Mouse (Mus musculus) CH12.LX (cell line): ENCODE measurements around the gene C1qtnf3. TPM values are rescaled to one million over a fixed set of nuclear protein-coding genes. Genes with fewer than 3 reads are reported as not detected.

Source experiments
- DNase-seq: peaks from one replicate; pipeline ENCODE4 v3.0.0-alpha.2; 2013; ENCODE audit errors: extremely low read depth
- H3K27ac ChIP-seq: 2 replicates; pipeline ENCODE4 v1.5.1; 2012; ENCODE audit warnings: low read depth, mild to moderate bottlenecking, control low read depth, moderate library complexity; ENCODE audit not compliant: insufficient read depth
- H3K27me3 ChIP-seq: replicated peaks from 2 replicates; pipeline ENCODE3; 2012; ENCODE audit warnings: inconsistent platforms
- H3K36me3 ChIP-seq, 2 experiments: replicated peaks in 1 of 2; 2 replicates each; pipeline versions ENCODE3 to v1.6.1; 2012; ENCODE audit warnings: inconsistent platforms in 1 of 2, low read length in 1 of 2, mild to moderate bottlenecking in 1 of 2, mixed read lengths in 1 of 2, moderate library complexity in 1 of 2; ENCODE audit not compliant: control insufficient read depth in 1 of 2, insufficient read depth in 1 of 2
- H3K4me1 ChIP-seq, 2 experiments: 2 replicates each; pipeline ENCODE4 v1.6.1; 2012; ENCODE audit warnings: inconsistent platforms in 1 of 2, moderate library complexity in 1 of 2; ENCODE audit not compliant: insufficient read depth in 2 of 2, control insufficient read depth in 1 of 2
- H3K4me2 ChIP-seq: 2 replicates; pipeline ENCODE4 v1.6.1; 2012; ENCODE audit warnings: low read depth, mild to moderate bottlenecking, control low read depth; ENCODE audit not compliant: poor library complexity, insufficient read depth, severe bottlenecking
- H3K4me3 ChIP-seq, 3 experiments: fragments of 150-350 bp in 1 of 3; sonication (generic) in 1 of 3; replicated peaks in 1 of 3; 2 replicates each; pipeline versions ENCODE3 to v1.5.1; 2011 to 2012; ENCODE audit warnings: low read depth in 2 of 3, low read length in 2 of 3, mild to moderate bottlenecking in 2 of 3, moderate library complexity in 2 of 3, control low read depth in 1 of 3, improper control_type of control experiment in 1 of 3, inconsistent platforms in 1 of 3, mixed read lengths in 1 of 3; ENCODE audit not compliant: poor library complexity in 1 of 3
- H3K79me2 ChIP-seq: replicated peaks from 2 replicates; pipeline ENCODE4 v1.6.1; 2012; ENCODE audit warnings: mild to moderate bottlenecking, moderate library complexity; ENCODE audit not compliant: control insufficient read depth, poor library complexity, insufficient read depth, severe bottlenecking; ENCODE audit errors: extremely low read depth
- H3K9ac ChIP-seq: 2 replicates; pipeline ENCODE4 v1.6.1; 2012; ENCODE audit warnings: low read depth, mild to moderate bottlenecking, control low read depth, moderate library complexity; ENCODE audit not compliant: insufficient read depth
- H3K9me3 ChIP-seq: replicated peaks from 2 replicates; pipeline ENCODE3; 2012; ENCODE audit warnings: low read length, inconsistent platforms, mixed read lengths
- CHD1 ChIP-seq: IDR thresholded peaks from 2 replicates; pipeline ENCODE4 v1.6.1; 2012; ENCODE audit warnings: low read depth, low read length, improper control_type of control experiment, inconsistent platforms
- E2F4 ChIP-seq: IDR thresholded peaks from 2 replicates; pipeline ENCODE4 v1.6.1; 2011; ENCODE audit warnings: low read depth, low read length, improper control_type of control experiment; ENCODE audit not compliant: insufficient replicate concordance
- IRF4 ChIP-seq: IDR thresholded peaks from 2 replicates; pipeline ENCODE4 v1.6.1; 2014; ENCODE audit warnings: low read depth, mild to moderate bottlenecking, inconsistent platforms, low read length, improper control_type of control experiment
- MAX ChIP-seq: IDR thresholded peaks from 2 replicates; pipeline ENCODE4 v1.6.1; 2011; ENCODE audit warnings: low read length, improper control_type of control experiment
- MEF2A ChIP-seq: IDR thresholded peaks from 2 replicates; pipeline ENCODE4 v1.6.1; 2014; ENCODE audit warnings: low read depth, mild to moderate bottlenecking, inconsistent platforms, low read length, improper control_type of control experiment, borderline replicate concordance
- SIN3A ChIP-seq: IDR thresholded peaks from 2 replicates; pipeline ENCODE4 v1.6.1; 2012; ENCODE audit warnings: low read length, improper control_type of control experiment, inconsistent platforms
- USF1 ChIP-seq: IDR thresholded peaks from 2 replicates; pipeline ENCODE4 v1.6.1; 2014; ENCODE audit warnings: low read depth, mild to moderate bottlenecking, inconsistent platforms, low read length, improper control_type of control experiment
- ZNF384 ChIP-seq: IDR thresholded peaks from 2 replicates; pipeline ENCODE4 v1.6.1; 2012; ENCODE audit warnings: low read depth, low read length, improper control_type of control experiment, inconsistent platforms
- dilution Hi-C: fragments of 300-500 bp; cut with MboI; formaldehyde crosslinking; loops from 2 replicates; pipeline ENCODE4 v1.14.3; 2020; ENCODE audit warnings: low sequenced_read_pairs; ENCODE audit not compliant: extremely low pct_unique_long_range_greater_than_20kb, extremely low pct_ligation_motif_present
- in situ Hi-C: fragments of 300-500 bp; cut with MboI; formaldehyde crosslinking; loops from 3 replicates; pipeline ENCODE4 v1.14.3; 2019; ENCODE audit warnings: low sequenced_read_pairs, low pct_ligation_motif_present, low pct_unique_long_range_greater_than_20kb, mixed read lengths
- polyA plus RNA-seq: library from polyadenylated mRNA; unstranded; fragments of >175 nt; gene quantifications from 2 replicates; pipeline ENCODE4 v1.2.1, GENCODE M21; 2012; ENCODE audit warnings: low read depth; ENCODE audit not compliant: insufficient read length
- total RNA-seq, 2 experiments: library from RNA; depleted of rRNA; stranded (reverse); fragments of 300-350 nt in 1 of 2; fragments of >200 nt in 1 of 2; gene quantifications; 2 replicates each; pipeline ENCODE4 v1.2.3; 2012 to 2014

Gene C1qtnf3
- total and polyA plus RNA-seq, 3 experiments: 0.10 TPM; not detected in 2

- H3K4me3 ChIP-seq: no peak overlapping the region
- in situ Hi-C loops (no loop called here), dilution Hi-C loops (no loop called here)
- no peak overlapping the region for H3K27ac ChIP-seq
- H3K27me3 ChIP-seq: no peaks in the 10 kb centered on the region
- H3K9ac ChIP-seq: no peak overlapping the region
- no peaks in the 10 kb centered on the region for H3K36me3 ChIP-seq
- H3K79me2 ChIP-seq: no peaks in the 10 kb centered on the region
- no peak for DNase-seq
- no peak for TF ChIP-seq MEF2A
- no peak for TF ChIP-seq SIN3A
- no peak for TF ChIP-seq USF1
- H3K4me2 ChIP-seq: no peak overlapping the region
- H3K9me3 ChIP-seq: no peaks in the 10 kb centered on the region
- H3K4me1 ChIP-seq: peaks cover 1 to 19% of the 10 kb centered on the region in 2 experiments; a peak in 2 of 4 replicates
These were observed 35.4 kb upstream of the C1qtnf3 start for GRCm38 (mm10) chr15:10916611-10917311.

GRCm38 (mm10) chr15:10917312-10917660 is 34.8 kb upstream of the C1qtnf3 start:
- no peak for DNase-seq
- dilution Hi-C loops: no loop called here
- H3K79me2 ChIP-seq: no peaks in the 10 kb centered on the region
- H3K4me1 ChIP-seq: peaks cover 4 to 17% of the 10 kb centered on the region in 2 experiments; a peak in 2 of 4 replicates
- no peak overlapping the region for H3K4me2 ChIP-seq
- H3K27me3 ChIP-seq: no peaks in the 10 kb centered on the region
- H3K4me3 ChIP-seq: no peak overlapping the region
- H3K9me3 ChIP-seq: no peaks in the 10 kb centered on the region
- no peaks in the 10 kb centered on the region for H3K36me3 ChIP-seq
- TF ChIP-seq MAX (no peak), CHD1 (no peak), E2F4 (no peak)
- no peak overlapping the region for H3K9ac ChIP-seq
- in situ Hi-C loops: no loop called here
- H3K27ac ChIP-seq: no peak overlapping the region

GRCm38 (mm10) chr15:10920212-10920611 is 31.9 kb upstream of the C1qtnf3 start:
- no peak overlapping the region for H3K27ac ChIP-seq
- no peaks in the 10 kb centered on the region for H3K79me2 ChIP-seq
- H3K9me3 ChIP-seq: no peaks in the 10 kb centered on the region
- H3K4me2 ChIP-seq: no peak overlapping the region
- DNase-seq: no peak
- H3K4me3 ChIP-seq: no peak overlapping the region
- TF ChIP-seq IRF4 (no peak), E2F4 (no peak), ZNF384 (no peak)
- peaks cover 2 to 4% of the 10 kb centered on the region in 2 experiments; a peak in 1 of 4 replicates for H3K4me1 ChIP-seq
- no peaks in the 10 kb centered on the region for H3K27me3 ChIP-seq
- dilution Hi-C loops (no loop called here), in situ Hi-C loops (loop anchor here (5.0 kb wide), 2 partner anchors 82 to 482 kb away; partner anchors contain the start of gene Slc45a2)
- no peaks in the 10 kb centered on the region for H3K36me3 ChIP-seq
- H3K9ac ChIP-seq: no peak overlapping the region
